Mouse (Mus musculus): ENCODE measurements around the gene Zfp672. TPM values are rescaled to one million over a fixed set of nuclear protein-coding genes. Genes with fewer than 3 reads are reported as not detected.
"Not testable (repeated sequence)": the region's sequence is repeated elsewhere in the genome, so short reads cannot be mapped to it uniquely, and the experiment has no call there.

Gene Zfp672
- polyA plus RNA-seq, 1 experiment from 2014 or later: 44.4 TPM

- Histone ChIP-seq H3K27ac (ENCODE audit: low read depth) (no peak overlapping the region), H3K4me3 (ENCODE audit: low read depth, low read length) (no peak overlapping the region), H3K27me3 (ENCODE audit: insufficient read depth, low read length) (no peaks in the 10 kb centered on the region), H3K4me1 (ENCODE audit: insufficient read depth) (no peaks in the 10 kb centered on the region), H3K36me3 (replicated peaks; ENCODE audit: insufficient read depth, low read length) (no peaks in the 10 kb centered on the region), H3K9ac (replicated peaks) (no peak overlapping the region), H3K4me2 (ENCODE audit: low read depth, low read length) (no peak overlapping the region), H3K9me3 (ENCODE audit: low read length) (no peaks in the 10 kb centered on the region)
- WGBS (ENCODE audit: insufficient replicate concordance): 70% methylated on average over 3 of the region's 3 CpGs
- DNase-seq (no peak), ATAC-seq (no peak)
- TF ChIP-seq CTCF (IDR thresholded peaks at IDR 0.05; ENCODE audit: low read depth): no peak
- TF ChIP-seq EP300 (IDR thresholded peaks at IDR 0.05; ENCODE audit: low read depth): no peak
These were observed 34.3 kb upstream of the Zfp672 start for GRCm38 (mm10) chr11:58364454-58364853.

- not testable (repeated sequence) for H3K27me3 ChIP-seq (ENCODE audit: insufficient read depth, low read length); H3K9ac ChIP-seq (replicated peaks); H3K4me1 ChIP-seq (ENCODE audit: insufficient read depth); DNase-seq; H3K27ac ChIP-seq (ENCODE audit: low read depth); H3K4me3 ChIP-seq (ENCODE audit: low read depth, low read length); H3K9me3 ChIP-seq (ENCODE audit: low read length); H3K36me3 ChIP-seq (replicated peaks; ENCODE audit: insufficient read depth, low read length); ATAC-seq; H3K4me2 ChIP-seq (ENCODE audit: low read depth, low read length)
- no CpG with 5 or more reads among the region's 6 CpGs for WGBS (ENCODE audit: insufficient replicate concordance)
These were observed 32.4 kb upstream of the Zfp672 start for GRCm38 (mm10) chr11:58362562-58362961.

DNA sequence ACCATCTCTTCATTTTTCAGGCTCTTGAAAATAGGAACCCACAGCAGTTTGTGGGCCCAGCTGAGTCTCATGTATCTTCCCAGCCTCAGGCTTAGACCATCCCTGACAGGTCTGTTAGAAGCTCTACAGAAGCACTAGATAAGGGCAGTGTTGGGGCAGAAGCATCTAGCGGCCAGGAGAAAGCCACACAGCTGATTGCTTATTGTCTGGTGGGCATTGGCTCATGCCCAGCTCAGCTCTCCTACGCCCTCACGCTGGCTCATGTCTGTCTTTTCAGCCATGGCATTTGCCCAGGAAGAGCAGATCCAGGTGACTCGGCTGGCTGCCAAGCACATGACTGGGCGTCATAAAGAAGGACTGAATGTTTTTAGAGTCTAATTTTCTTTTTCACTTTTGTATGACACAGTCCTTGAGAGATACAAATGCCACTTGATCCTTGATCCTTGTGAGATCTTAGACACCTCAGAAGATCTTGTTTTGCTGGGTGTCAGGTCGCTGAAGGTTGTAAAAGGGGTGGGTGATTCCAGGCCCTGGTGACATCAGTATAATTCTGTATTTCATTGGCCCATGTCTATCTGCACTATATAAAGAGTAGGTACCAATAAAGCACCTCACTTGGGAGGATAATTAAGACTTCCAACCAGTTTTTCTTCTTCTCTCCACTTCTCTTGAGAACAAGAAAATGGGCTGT lies 27.9 kb upstream of the Zfp672 start:
- Histone ChIP-seq H3K4me1 (ENCODE audit: insufficient read depth) (peaks cover 7% of the 10 kb centered on the region; the same call in 1 of the 2 replicates), H3K27me3 (ENCODE audit: insufficient read depth, low read length) (no peaks in the 10 kb centered on the region), H3K36me3 (replicated peaks; ENCODE audit: insufficient read depth, low read length) (no peaks in the 10 kb centered on the region), H3K27ac (ENCODE audit: low read depth) (no peak overlapping the region), H3K9me3 (ENCODE audit: low read length) (no peaks in the 10 kb centered on the region), H3K9ac (replicated peaks) (no peak overlapping the region), H3K4me3 (ENCODE audit: low read depth, low read length) (no peak overlapping the region), H3K4me2 (ENCODE audit: low read depth, low read length) (no peak overlapping the region)
- 71% methylated on average over 6 of the region's 6 CpGs for WGBS (ENCODE audit: insufficient replicate concordance)
- TF ChIP-seq CTCF (IDR thresholded peaks at IDR 0.05; ENCODE audit: low read depth) (no peak), EP300 (IDR thresholded peaks at IDR 0.05; ENCODE audit: low read depth) (no peak)
- no peak for DNase-seq
- ATAC-seq: no peak

GRCm38 (mm10) chr11:58357042-58357441 lies 26.9 kb upstream of the Zfp672 start:
- H3K4me3 ChIP-seq (ENCODE audit: low read depth, low read length): no peak overlapping the region
- H3K4me2 ChIP-seq (ENCODE audit: low read depth, low read length): no peak overlapping the region
- 90% methylated on average over 3 of the region's 3 CpGs for WGBS (ENCODE audit: insufficient replicate concordance)
- H3K27me3 ChIP-seq (ENCODE audit: insufficient read depth, low read length): no peaks in the 10 kb centered on the region
- H3K9me3 ChIP-seq (ENCODE audit: low read length): no peaks in the 10 kb centered on the region
- ATAC-seq (no peak), DNase-seq (no peak)
- H3K9ac ChIP-seq (replicated peaks): no peak overlapping the region
- no peaks in the 10 kb centered on the region for H3K36me3 ChIP-seq (replicated peaks; ENCODE audit: insufficient read depth, low read length)
- TF ChIP-seq EP300 (IDR thresholded peaks at IDR 0.05; ENCODE audit: low read depth) (no peak), CTCF (IDR thresholded peaks at IDR 0.05; ENCODE audit: low read depth) (no peak)
- H3K4me1 ChIP-seq (ENCODE audit: insufficient read depth): peaks cover 9% of the 10 kb centered on the region; the same call in 1 of the 2 replicates
- no peak overlapping the region for H3K27ac ChIP-seq (ENCODE audit: low read depth)

- H3K4me3 ChIP-seq (ENCODE audit: low read depth, low read length): no peak overlapping the region
- H3K36me3 ChIP-seq (replicated peaks; ENCODE audit: insufficient read depth, low read length): no peaks in the 10 kb centered on the region
- H3K27me3 ChIP-seq (ENCODE audit: insufficient read depth, low read length): no peaks in the 10 kb centered on the region
- no peak for DNase-seq
- TF ChIP-seq CTCF (IDR thresholded peaks at IDR 0.05; ENCODE audit: low read depth) (no peak), EP300 (IDR thresholded peaks at IDR 0.05; ENCODE audit: low read depth) (no peak)
- peaks cover 16% of the 10 kb centered on the region; the same call in 1 of the 2 replicates for H3K4me1 ChIP-seq (ENCODE audit: insufficient read depth)
- WGBS (ENCODE audit: insufficient replicate concordance): 73% methylated on average over 3 of the region's 3 CpGs
- no peak for ATAC-seq
- H3K27ac ChIP-seq (ENCODE audit: low read depth): no peak overlapping the region
- H3K4me2 ChIP-seq (ENCODE audit: low read depth, low read length): no peak overlapping the region
- no peak overlapping the region for H3K9ac ChIP-seq (replicated peaks)
- no peaks in the 10 kb centered on the region for H3K9me3 ChIP-seq (ENCODE audit: low read length)
These were observed 24.8 kb upstream of the Zfp672 start for GRCm38 (mm10) chr11:58354927-58355326.

- Histone ChIP-seq H3K9ac (replicated peaks) (no peak overlapping the region), H3K4me2 (ENCODE audit: low read depth, low read length) (no peak overlapping the region), H3K9me3 (ENCODE audit: low read length) (no peaks in the 10 kb centered on the region), H3K4me1 (ENCODE audit: insufficient read depth) (peaks cover 16% of the 10 kb centered on the region; the same call in 1 of the 2 replicates), H3K27ac (ENCODE audit: low read depth) (no peak overlapping the region), H3K27me3 (ENCODE audit: insufficient read depth, low read length) (no peaks in the 10 kb centered on the region), H3K4me3 (ENCODE audit: low read depth, low read length) (no peak overlapping the region), H3K36me3 (replicated peaks; ENCODE audit: insufficient read depth, low read length) (no peaks in the 10 kb centered on the region)
- no peak for DNase-seq
- no peak for ATAC-seq
- 59% methylated on average over 10 of the region's 10 CpGs for WGBS (ENCODE audit: insufficient replicate concordance)
- no peak for TF ChIP-seq EP300 (IDR thresholded peaks at IDR 0.05; ENCODE audit: low read depth)
- TF ChIP-seq CTCF (IDR thresholded peaks at IDR 0.05; ENCODE audit: low read depth): no peak
These were observed 24.3 kb upstream of the Zfp672 start for GRCm38 (mm10) chr11:58354476-58354875.
